Comparison of ENCODE assay signal across 30 mouse cellular contexts in the genomic region with DNA sequence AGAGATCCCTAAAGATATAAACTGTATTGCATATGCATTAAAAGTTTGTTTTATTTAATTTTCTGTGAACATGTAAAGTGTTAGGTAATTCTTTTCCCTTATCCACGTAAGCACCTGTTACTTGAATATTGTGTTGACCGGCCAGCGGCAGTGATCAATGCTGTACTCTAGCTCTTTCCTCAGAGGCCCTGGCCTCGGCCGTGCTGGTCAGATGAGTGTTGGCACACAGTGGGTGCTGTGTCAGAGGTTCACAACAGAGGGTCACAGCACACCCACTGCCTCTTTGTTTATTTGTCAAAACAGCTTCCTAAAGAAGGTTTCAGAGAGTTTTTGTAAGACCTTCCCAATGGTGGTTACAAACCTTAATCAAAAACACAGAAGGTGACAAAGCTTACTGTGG.
"Had no signal": no experiment of that assay in that cellular context is flagged by ENCODE, and none has a peak within 500 bp of the region (broad histone marks: within the 10 kb centered on the region; RNA-seq: fewer than 3 reads in every experiment).

No protein-coding gene starts in this region.

- ATAC-seq: lung, postnatal 0 days; midbrain, embryonic 13.5 days; midbrain, embryonic 15.5 days; midbrain, embryonic 16.5 days had no signal

- H3K27me3 ChIP-seq: limb, embryonic 12.5 days; limb, embryonic 13.5 days; limb, embryonic 15.5 days; liver, embryonic 13.5 days; liver, embryonic 15.5 days; lung, embryonic 15.5 days; megakaryocyte, embryonic 14.5 days; midbrain, embryonic 12.5 days; midbrain, embryonic 13.5 days; midbrain, embryonic 15.5 days; neural tube, embryonic 12.5 days had no signal

- H3K4me1 ChIP-seq: limb, embryonic 10.5 days; limb, embryonic 12.5 days; limb, embryonic 13.5 days; limb, embryonic 15.5 days; liver, embryonic 13.5 days; liver, embryonic 15.5 days; lung, embryonic 15.5 days; midbrain, embryonic 12.5 days; midbrain, embryonic 13.5 days; midbrain, embryonic 15.5 days; neural tube, embryonic 12.5 days had no signal

- H3K4me3 ChIP-seq: left cerebral cortex, adult 2 months; limb, embryonic 10.5 days; limb, embryonic 12.5 days; limb, embryonic 13.5 days; limb, embryonic 15.5 days; liver, embryonic 13.5 days; liver, embryonic 15.5 days; lung, embryonic 15.5 days; megakaryocyte, embryonic 14.5 days; midbrain, embryonic 10.5 days; midbrain, embryonic 12.5 days; midbrain, embryonic 13.5 days; midbrain, embryonic 15.5 days; myocyte; neural tube, embryonic 12.5 days had no signal

- H3K4me2 ChIP-seq: limb, embryonic 12.5 days; limb, embryonic 13.5 days; limb, embryonic 15.5 days; liver, embryonic 11.5 days; liver, embryonic 13.5 days; liver, embryonic 15.5 days; lung, embryonic 14.5 days; lung, embryonic 15.5 days; midbrain, embryonic 11.5 days; midbrain, embryonic 12.5 days; midbrain, embryonic 13.5 days; midbrain, embryonic 15.5 days; neural tube, embryonic 12.5 days had no signal

- H3K9ac ChIP-seq: limb, embryonic 12.5 days; limb, embryonic 13.5 days; limb, embryonic 15.5 days; liver, embryonic 13.5 days; liver, embryonic 14.5 days; liver, embryonic 15.5 days; lung, embryonic 14.5 days; lung, embryonic 15.5 days; midbrain, embryonic 12.5 days; midbrain, embryonic 13.5 days; midbrain, embryonic 15.5 days; neural tube, embryonic 12.5 days had no signal

- DNase-seq: left cerebral cortex, postnatal 4 days; liver, embryonic 13.5 days; lung, adult 18-20 months; lung, adult 2 months; lung, embryonic 14.5 days; lung, postnatal 10 days; lung, postnatal 14 days; lung, postnatal 36 days; lung, postnatal 4 days; midbrain, embryonic 14.5 days had no signal

- H3K27ac ChIP-seq: left cerebral cortex, adult 2 months; limb, embryonic 10.5 days; limb, embryonic 12.5 days; limb, embryonic 13.5 days; limb, embryonic 15.5 days; liver, embryonic 13.5 days; liver, embryonic 14.5 days; liver, embryonic 15.5 days; lung, embryonic 15.5 days; macrophage; midbrain, embryonic 10.5 days; midbrain, embryonic 12.5 days; midbrain, embryonic 15.5 days; neural tube, embryonic 12.5 days had no signal

- H3K9me3 ChIP-seq: limb, embryonic 10.5 days; limb, embryonic 12.5 days; limb, embryonic 13.5 days; limb, embryonic 15.5 days; liver, embryonic 13.5 days; liver, embryonic 15.5 days; lung, embryonic 15.5 days; megakaryocyte, embryonic 14.5 days; midbrain, embryonic 10.5 days; midbrain, embryonic 12.5 days; midbrain, embryonic 13.5 days; midbrain, embryonic 15.5 days; neural tube, embryonic 12.5 days had no signal
